Mouse (Mus musculus): ENCODE measurements around the gene App. TPM values are rescaled to one million over a fixed set of nuclear protein-coding genes. Genes with fewer than 3 reads are reported as not detected.

Gene App
- polyA plus RNA-seq, 1 experiment from 2014 or later, result 157 TPM

DNA sequence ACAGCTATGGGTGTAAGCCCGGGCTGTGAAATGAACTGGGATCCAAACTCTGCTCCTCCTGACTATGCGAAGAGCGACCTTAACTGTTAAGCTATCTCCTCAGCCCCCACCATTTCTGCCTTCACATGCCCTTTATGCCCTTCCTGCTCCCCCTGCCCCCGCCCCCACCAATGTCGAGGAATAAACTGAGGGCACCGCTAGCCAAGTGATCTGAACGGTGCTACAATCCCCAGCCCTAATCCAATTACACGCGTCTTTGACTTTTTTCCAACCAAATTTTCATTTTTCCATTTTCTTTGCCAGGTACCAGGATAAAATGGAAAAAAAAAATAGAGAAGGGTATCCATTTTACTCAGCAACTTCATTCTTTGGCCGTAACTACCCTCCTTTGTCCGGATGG lies 28.2 kb downstream of the App start:
- Histone ChIP-seq H3K27ac (ENCODE audit: low read depth, low read length) (no peak overlapping the region), H3K9me3 (ENCODE audit: control insufficient read depth, low read length) (no peaks in the 10 kb centered on the region), H3K27me3 (ENCODE audit: control insufficient read depth, insufficient read depth, low read length) (no peaks in the 10 kb centered on the region), H3K4me3 (ENCODE audit: low read depth, low read length) (no peak overlapping the region), H3K9ac (ENCODE audit: low read length) (no peak overlapping the region), H3K4me2 (peak overlapping the region; percentile 16; the same call in 1 of the 2 replicates), H3K4me1 (ENCODE audit: control insufficient read depth, insufficient read depth, low read length) (peaks cover 13% of the 10 kb centered on the region), H3K36me3 (ENCODE audit: control insufficient read depth, insufficient read depth, low read length) (no peaks in the 10 kb centered on the region)
- ATAC-seq (ENCODE audit: low FRiP score) (peak; percentile 81), DNase-seq (ENCODE audit: low spot score, missing footprints) (peak; percentile 88)
- WGBS, result 30% methylated on average over 11 of the region's 11 CpGs

GRCm38 (mm10) chr16:85144401-85144800 lies 29.2 kb downstream of the App start:
- no peaks in the 10 kb centered on the region for H3K36me3 ChIP-seq (ENCODE audit: control insufficient read depth, insufficient read depth, low read length)
- H3K4me2 ChIP-seq, result no peak overlapping the region
- ATAC-seq (ENCODE audit: low FRiP score) (no peak), DNase-seq (ENCODE audit: low spot score, missing footprints) (no peak)
- H3K27me3 ChIP-seq (ENCODE audit: control insufficient read depth, insufficient read depth, low read length), result no peaks in the 10 kb centered on the region
- H3K4me1 ChIP-seq (ENCODE audit: control insufficient read depth, insufficient read depth, low read length), result peaks cover 11% of the 10 kb centered on the region
- no peak overlapping the region for H3K9ac ChIP-seq (ENCODE audit: low read length)
- no peak overlapping the region for H3K4me3 ChIP-seq (ENCODE audit: low read depth, low read length)
- H3K27ac ChIP-seq (ENCODE audit: low read depth, low read length), result no peak overlapping the region
- 75% methylated on average over 6 of the region's 6 CpGs for WGBS
- no peaks in the 10 kb centered on the region for H3K9me3 ChIP-seq (ENCODE audit: control insufficient read depth, low read length)

- DNase-seq (ENCODE audit: low spot score, missing footprints) (no peak), ATAC-seq (ENCODE audit: low FRiP score) (no peak)
- no peaks in the 10 kb centered on the region for H3K9me3 ChIP-seq (ENCODE audit: control insufficient read depth, low read length)
- no peak overlapping the region for H3K9ac ChIP-seq (ENCODE audit: low read length)
- H3K4me1 ChIP-seq (ENCODE audit: control insufficient read depth, insufficient read depth, low read length), result peaks cover 15% of the 10 kb centered on the region
- no peaks in the 10 kb centered on the region for H3K36me3 ChIP-seq (ENCODE audit: control insufficient read depth, insufficient read depth, low read length)
- H3K4me2 ChIP-seq, result no peak overlapping the region
- H3K4me3 ChIP-seq (ENCODE audit: low read depth, low read length), result no peak overlapping the region
- no peaks in the 10 kb centered on the region for H3K27me3 ChIP-seq (ENCODE audit: control insufficient read depth, insufficient read depth, low read length)
- no peak overlapping the region for H3K27ac ChIP-seq (ENCODE audit: low read depth, low read length)
- 91% methylated on average over 3 of the region's 3 CpGs for WGBS
These were observed 29.7 kb downstream of the App start for GRCm38 (mm10) chr16:85143863-85144262.

DNA sequence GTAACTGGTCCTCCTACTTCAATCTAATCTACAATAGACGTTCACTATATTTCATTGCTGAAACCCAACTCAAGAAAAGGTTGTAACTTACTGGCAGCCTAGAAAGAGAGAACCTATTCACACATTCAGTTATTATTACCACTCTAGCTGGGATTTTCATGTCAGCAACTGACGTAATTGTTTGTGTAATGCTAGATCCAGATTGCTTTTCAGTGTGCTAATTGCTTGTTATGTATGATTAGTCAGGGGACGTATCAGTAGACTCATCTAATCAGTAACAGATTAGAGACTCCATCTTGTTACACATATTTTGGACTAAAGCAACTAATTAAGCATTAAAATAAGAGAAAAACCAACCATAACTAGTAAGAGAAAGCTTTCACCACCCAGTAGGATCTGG lies 30.4 kb downstream of the App start:
- Histone ChIP-seq H3K27me3 (ENCODE audit: control insufficient read depth, insufficient read depth, low read length) (no peaks in the 10 kb centered on the region), H3K4me2 (no peak overlapping the region), H3K9me3 (ENCODE audit: control insufficient read depth, low read length) (no peaks in the 10 kb centered on the region), H3K9ac (ENCODE audit: low read length) (no peak overlapping the region), H3K27ac (ENCODE audit: low read depth, low read length) (no peak overlapping the region), H3K4me3 (ENCODE audit: low read depth, low read length) (no peak overlapping the region), H3K36me3 (ENCODE audit: control insufficient read depth, insufficient read depth, low read length) (no peaks in the 10 kb centered on the region), H3K4me1 (ENCODE audit: control insufficient read depth, insufficient read depth, low read length) (peaks cover 15% of the 10 kb centered on the region)
- DNase-seq (ENCODE audit: low spot score, missing footprints), result no peak
- no peak for ATAC-seq (ENCODE audit: low FRiP score)
- 78% methylated on average over 3 of the region's 3 CpGs for WGBS

GRCm38 (mm10) chr16:85141404-85141803 lies 32.2 kb downstream of the App start:
- no peak overlapping the region for H3K4me2 ChIP-seq
- no peaks in the 10 kb centered on the region for H3K36me3 ChIP-seq (ENCODE audit: control insufficient read depth, insufficient read depth, low read length)
- no peak overlapping the region for H3K27ac ChIP-seq (ENCODE audit: low read depth, low read length)
- H3K4me1 ChIP-seq (ENCODE audit: control insufficient read depth, insufficient read depth, low read length), result peaks cover 15% of the 10 kb centered on the region
- ATAC-seq (ENCODE audit: low FRiP score) (no peak), DNase-seq (ENCODE audit: low spot score, missing footprints) (no peak)
- no peak overlapping the region for H3K9ac ChIP-seq (ENCODE audit: low read length)
- 89% methylated on average over 4 of the region's 4 CpGs for WGBS
- no peaks in the 10 kb centered on the region for H3K27me3 ChIP-seq (ENCODE audit: control insufficient read depth, insufficient read depth, low read length)
- no peak overlapping the region for H3K4me3 ChIP-seq (ENCODE audit: low read depth, low read length)
- no peaks in the 10 kb centered on the region for H3K9me3 ChIP-seq (ENCODE audit: control insufficient read depth, low read length)

GRCm38 (mm10) chr16:85139178-85139604 lies 34.4 kb downstream of the App start:
- DNase-seq (ENCODE audit: low spot score, missing footprints), result no peak
- Histone ChIP-seq H3K36me3 (ENCODE audit: control insufficient read depth, insufficient read depth, low read length) (no peaks in the 10 kb centered on the region), H3K9ac (ENCODE audit: low read length) (no peak overlapping the region), H3K4me3 (ENCODE audit: low read depth, low read length) (no peak overlapping the region), H3K4me2 (no peak overlapping the region), H3K27ac (ENCODE audit: low read depth, low read length) (no peak overlapping the region), H3K27me3 (ENCODE audit: control insufficient read depth, insufficient read depth, low read length) (no peaks in the 10 kb centered on the region), H3K9me3 (ENCODE audit: control insufficient read depth, low read length) (no peaks in the 10 kb centered on the region), H3K4me1 (ENCODE audit: control insufficient read depth, insufficient read depth, low read length) (0 out of 2 replicates have a peak, but pooled peaks cover 4% of the 10 kb centered on the region)
- WGBS, result 33% methylated on average over 9 of the region's 9 CpGs
- ATAC-seq (ENCODE audit: low FRiP score), result peak; percentile 78

DNA sequence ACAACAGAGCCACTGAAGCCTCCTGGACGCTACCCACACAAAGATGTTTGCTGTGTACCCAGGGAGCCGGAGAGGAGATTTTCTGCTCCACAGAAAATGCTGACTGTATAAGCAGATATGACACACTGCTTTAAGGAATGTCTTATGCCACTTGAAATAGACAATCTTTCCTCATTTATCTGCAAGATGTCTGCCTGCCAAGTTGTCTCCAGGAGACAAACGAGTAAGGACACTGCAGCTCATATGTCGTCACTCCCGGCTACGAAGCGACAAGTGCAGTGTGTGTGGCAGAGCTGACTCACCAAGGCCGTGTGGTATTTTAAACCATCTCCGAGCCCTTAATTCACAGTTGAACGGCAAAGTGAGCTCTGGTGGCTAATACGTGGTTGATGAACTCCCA lies 36.2 kb downstream of the App start:
- no peak overlapping the region for H3K4me3 ChIP-seq (ENCODE audit: low read depth, low read length)
- DNase-seq (ENCODE audit: low spot score, missing footprints) (no peak), ATAC-seq (ENCODE audit: low FRiP score) (no peak)
- H3K27me3 ChIP-seq (ENCODE audit: control insufficient read depth, insufficient read depth, low read length), result no peaks in the 10 kb centered on the region
- WGBS, result 91% methylated on average over 11 of the region's 11 CpGs
- no peaks in the 10 kb centered on the region for H3K36me3 ChIP-seq (ENCODE audit: control insufficient read depth, insufficient read depth, low read length)
- no peak overlapping the region for H3K4me2 ChIP-seq
- no peak overlapping the region for H3K27ac ChIP-seq (ENCODE audit: low read depth, low read length)
- no peaks in the 10 kb centered on the region for H3K9me3 ChIP-seq (ENCODE audit: control insufficient read depth, low read length)
- H3K9ac ChIP-seq (ENCODE audit: low read length), result no peak overlapping the region
- H3K4me1 ChIP-seq (ENCODE audit: control insufficient read depth, insufficient read depth, low read length), result 0 out of 2 replicates have a peak, but pooled peaks cover 4% of the 10 kb centered on the region

DNA sequence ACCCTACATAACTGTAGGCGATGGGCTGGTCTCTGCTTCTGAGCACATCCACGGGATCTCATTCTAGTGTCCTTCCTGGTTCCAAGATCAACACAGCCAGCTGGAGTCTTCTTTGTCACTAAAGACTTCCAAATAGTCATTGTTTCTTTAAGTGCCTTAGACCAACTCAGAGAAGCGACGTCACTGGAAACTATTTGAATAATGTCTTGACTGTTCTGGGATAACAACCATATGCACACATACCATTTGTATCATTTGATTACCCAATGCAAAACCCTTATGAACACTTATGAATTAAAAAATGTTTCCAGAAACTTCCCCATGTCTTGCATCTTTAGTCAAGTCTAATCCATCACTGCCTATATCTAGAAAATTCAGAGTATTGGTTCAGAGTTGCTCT lies 37.5 kb downstream of the App start:
- no peak overlapping the region for H3K4me2 ChIP-seq
- H3K27me3 ChIP-seq (ENCODE audit: control insufficient read depth, insufficient read depth, low read length), result no peaks in the 10 kb centered on the region
- no peaks in the 10 kb centered on the region for H3K36me3 ChIP-seq (ENCODE audit: control insufficient read depth, insufficient read depth, low read length)
- DNase-seq (ENCODE audit: low spot score, missing footprints), result no peak
- H3K9ac ChIP-seq (ENCODE audit: low read length), result no peak overlapping the region
- ATAC-seq (ENCODE audit: low FRiP score), result no peak
- no peak overlapping the region for H3K27ac ChIP-seq (ENCODE audit: low read depth, low read length)
- no peaks in the 10 kb centered on the region for H3K9me3 ChIP-seq (ENCODE audit: control insufficient read depth, low read length)
- WGBS, result 87% methylated on average over 4 of the region's 4 CpGs
- no peak overlapping the region for H3K4me3 ChIP-seq (ENCODE audit: low read depth, low read length)
- H3K4me1 ChIP-seq (ENCODE audit: control insufficient read depth, insufficient read depth, low read length), result 0 out of 2 replicates have a peak, but pooled peaks cover 4% of the 10 kb centered on the region

- H3K4me2 ChIP-seq, result no peak overlapping the region
- WGBS, result 65% methylated on average over 5 of the region's 5 CpGs
- no peak overlapping the region for H3K4me3 ChIP-seq (ENCODE audit: low read depth, low read length)
- ATAC-seq (ENCODE audit: low FRiP score), result no peak
- no peak overlapping the region for H3K9ac ChIP-seq (ENCODE audit: low read length)
- no peak for DNase-seq (ENCODE audit: low spot score, missing footprints)
- H3K4me1 ChIP-seq (ENCODE audit: control insufficient read depth, insufficient read depth, low read length), result no peaks in the 10 kb centered on the region
- no peaks in the 10 kb centered on the region for H3K9me3 ChIP-seq (ENCODE audit: control insufficient read depth, low read length)
- no peaks in the 10 kb centered on the region for H3K27me3 ChIP-seq (ENCODE audit: control insufficient read depth, insufficient read depth, low read length)
- no peaks in the 10 kb centered on the region for H3K36me3 ChIP-seq (ENCODE audit: control insufficient read depth, insufficient read depth, low read length)
- no peak overlapping the region for H3K27ac ChIP-seq (ENCODE audit: low read depth, low read length)
These were observed 40.1 kb downstream of the App start for GRCm38 (mm10) chr16:85133468-85133881.

DNA sequence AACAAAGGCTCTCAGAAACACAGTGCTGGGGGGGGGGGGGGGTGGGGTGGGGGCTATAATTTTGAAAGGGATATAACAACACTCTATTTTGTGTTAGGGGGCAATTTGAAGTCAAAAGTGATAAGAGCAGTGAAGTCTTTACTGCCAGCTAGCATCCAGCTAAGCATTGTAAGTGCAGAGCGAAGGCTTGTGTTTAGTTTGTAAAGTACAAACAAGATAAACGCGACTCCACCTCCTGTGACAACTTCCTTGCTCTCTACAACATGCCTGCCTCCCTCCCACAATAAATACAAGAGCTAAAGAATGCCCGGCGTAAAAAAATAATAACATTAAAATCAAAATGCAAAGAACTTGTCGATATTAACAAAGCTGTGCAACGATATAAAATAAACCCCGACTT lies 40.5 kb downstream of the App start:
- DNase-seq (ENCODE audit: low spot score, missing footprints) (no peak), ATAC-seq (ENCODE audit: low FRiP score) (no peak)
- no peaks in the 10 kb centered on the region for H3K27me3 ChIP-seq (ENCODE audit: control insufficient read depth, insufficient read depth, low read length)
- H3K9ac ChIP-seq (ENCODE audit: low read length), result no peak overlapping the region
- H3K9me3 ChIP-seq (ENCODE audit: control insufficient read depth, low read length), result no peaks in the 10 kb centered on the region
- no peaks in the 10 kb centered on the region for H3K4me1 ChIP-seq (ENCODE audit: control insufficient read depth, insufficient read depth, low read length)
- H3K4me2 ChIP-seq, result no peak overlapping the region
- 93% methylated on average over 8 of the region's 8 CpGs for WGBS
- no peak overlapping the region for H3K4me3 ChIP-seq (ENCODE audit: low read depth, low read length)
- H3K36me3 ChIP-seq (ENCODE audit: control insufficient read depth, insufficient read depth, low read length), result no peaks in the 10 kb centered on the region
- no peak overlapping the region for H3K27ac ChIP-seq (ENCODE audit: low read depth, low read length)
